Mouse (Mus musculus) E14TG2a.4 (cell line): ENCODE measurements at regions not wholly inside any gene's neighbourhood (a gene's known extent, or its start where the extent isn't known, plus 50 kb on each side); places are given as distances from the start of the nearest gene placed in this dataset.

Source experiments
- CTCF ChIP-seq: conservative IDR thresholded peaks from 2 replicates; pipeline ENCODE4 v1.5.1; 2014; ENCODE audit warnings: low read length
- NANOG ChIP-seq: IDR thresholded peaks from 2 replicates; pipeline ENCODE4 v1.6.1; 2014; ENCODE audit warnings: borderline replicate concordance, low read length, mixed read lengths

DNA sequence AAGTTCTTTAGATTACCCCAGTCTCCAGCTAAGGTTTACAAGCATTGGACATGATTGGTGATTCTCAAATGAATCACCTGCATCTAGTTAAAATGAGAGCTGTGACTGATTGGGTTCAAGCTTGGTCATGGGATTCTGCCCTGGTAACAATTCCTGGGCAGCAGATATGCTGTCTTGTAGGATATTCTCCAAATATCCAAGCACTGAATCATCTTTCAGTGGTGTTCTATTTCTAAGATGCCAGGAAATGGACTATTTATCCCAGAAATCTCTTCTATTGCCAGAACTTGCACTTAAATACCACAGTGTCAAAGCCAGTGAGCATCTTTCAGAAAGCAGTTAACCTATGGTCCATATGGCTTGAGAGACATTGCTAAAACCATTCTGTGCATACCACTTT, 475.8 kb upstream of the Cdh11 start:
- TF ChIP-seq CTCF (no peak), NANOG (no peak)
